Mouse (Mus musculus) hindbrain, embryonic 13.5 days (tissue): ENCODE results near the gene Gm28553. TPM values are rescaled to one million over a fixed set of nuclear protein-coding genes. Genes with fewer than 3 reads are reported as not detected.
"Not testable (repeated sequence)": the region's sequence is repeated elsewhere in the genome, so short reads cannot be mapped to it uniquely, and the experiment has no call there.

ENCODE experiments used
- ATAC-seq: fragments of 200-750 bp; cut with Nextera tagmentation; 2 replicates; pipeline ENCODE4 v1.8.0; 2017; ENCODE audit warnings: moderate TSS enrichment; ENCODE audit not compliant: low FRiP score
- H3K27ac ChIP-seq: fragments of 300-500 bp; sonication (generic); 2 replicates; pipeline ENCODE4 v1.5.1; 2015; ENCODE audit warnings: inconsistent platforms, mild to moderate bottlenecking, moderate library complexity
- H3K27me3 ChIP-seq: fragments of 300-500 bp; sonication (generic); 2 replicates; pipeline ENCODE4 v1.6.1; 2015; ENCODE audit warnings: mild to moderate bottlenecking, inconsistent platforms
- H3K36me3 ChIP-seq: fragments of 300-500 bp; sonication (generic); 2 replicates; pipeline ENCODE4 v1.6.1; 2015; ENCODE audit warnings: mild to moderate bottlenecking, inconsistent platforms
- H3K4me1 ChIP-seq: fragments of 300-500 bp; sonication (generic); replicated peaks from 2 replicates; pipeline ENCODE4 v1.6.1; 2015; ENCODE audit warnings: inconsistent platforms
- H3K4me2 ChIP-seq: fragments of 300-500 bp; sonication (generic); 2 replicates; pipeline ENCODE4 v1.6.1; 2015; ENCODE audit warnings: inconsistent platforms, mild to moderate bottlenecking, moderate library complexity
- H3K4me3 ChIP-seq: fragments of 300-500 bp; sonication (generic); 2 replicates; pipeline ENCODE4 v1.5.1; 2015; ENCODE audit warnings: mild to moderate bottlenecking, inconsistent platforms
- H3K9ac ChIP-seq: fragments of 300-500 bp; sonication (generic); 2 replicates; pipeline ENCODE4 v1.6.1; 2015; ENCODE audit warnings: mild to moderate bottlenecking, inconsistent platforms
- H3K9me3 ChIP-seq: fragments of 300-500 bp; sonication (generic); 2 replicates; pipeline ENCODE4 v1.6.1; 2016; ENCODE audit warnings: inconsistent platforms
- WGBS: fragments of 180-500 bp; shearing (Covaris S2); methylation state at CpG from one replicate; pipeline ENCODE4 v1.1.7; 2015; 5-methylcytosine and 5-hydroxymethylcytosine counted together
- polyA plus RNA-seq: library from polyadenylated mRNA; unstranded; fragments of >200 nt; fragmentation: Nextera tagmentation; extraction: Ambion mirVana; gene quantifications from 2 replicates; pipeline ENCODE4 v1.2.1, GENCODE M21; 2015

The Gm28553 gene
- polyA plus RNA-seq = not detected in 2 replicates

DNA sequence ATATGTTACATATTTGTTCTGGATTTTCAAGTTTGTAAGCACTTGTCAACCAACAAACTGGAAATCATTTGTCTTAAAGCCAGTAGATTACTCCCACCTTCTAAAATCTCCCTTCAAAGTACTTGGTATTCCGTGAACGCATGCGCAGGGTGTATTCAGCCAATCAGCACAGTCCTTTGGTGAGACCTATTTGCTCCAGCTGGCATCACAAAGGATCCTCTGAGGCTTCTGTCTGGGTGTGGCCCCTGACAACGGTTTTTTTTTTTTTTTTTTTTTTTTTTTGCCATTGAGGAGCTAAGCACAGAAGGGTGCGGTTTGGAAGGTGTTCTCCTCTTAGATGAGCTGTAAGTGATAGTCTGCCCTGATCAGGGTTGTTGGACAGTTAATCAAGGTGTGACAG lies at the start of gene Gm28553:
Gene Gm28553 (plus strand): TSS at position 301 of the 400 bp plus-strand sequence.
- not testable (repeated sequence) for H3K9me3 ChIP-seq, H3K27me3 ChIP-seq, H3K4me1 ChIP-seq, H3K9ac ChIP-seq, ATAC-seq, H3K4me3 ChIP-seq, H3K4me2 ChIP-seq, H3K27ac ChIP-seq, H3K36me3 ChIP-seq
- no CpG with 5 or more reads among the region's 5 CpGs for WGBS
